Mouse (Mus musculus) myocyte (in vitro differentiated cells): ENCODE measurements around the gene Gbp9.
"Not testable (repeated sequence)": the region's sequence is repeated elsewhere in the genome, so short reads cannot be mapped to it uniquely, and the experiment has no call there.

Source experiments
- E2F4 ChIP-seq: IDR thresholded peaks from one replicate; pipeline ENCODE4 v1.6.1; 2011; ENCODE audit warnings: mild to moderate bottlenecking, control low read depth, moderate library complexity; ENCODE audit not compliant: insufficient read depth
- MAX ChIP-seq: IDR thresholded peaks from one replicate; pipeline ENCODE4 v1.6.1; 2011; ENCODE audit warnings: low read depth, mild to moderate bottlenecking, control low read depth
- POLR2A ChIP-seq: IDR thresholded peaks from one replicate; pipeline ENCODE4 v1.6.1; 2011; ENCODE audit warnings: low read depth, mild to moderate bottlenecking, control low read depth, moderate library complexity; ENCODE audit not compliant: insufficient read length
- POLR2AphosphoS2 ChIP-seq: IDR thresholded peaks from one replicate; pipeline ENCODE4 v1.6.1; 2011; ENCODE audit warnings: low read depth, control low read depth; ENCODE audit not compliant: insufficient read length
- SRF ChIP-seq: IDR thresholded peaks from one replicate; pipeline ENCODE4 v1.6.1; 2011; ENCODE audit warnings: low read depth; ENCODE audit not compliant: control insufficient read depth, insufficient read length
- TCF12 ChIP-seq: IDR thresholded peaks from one replicate; pipeline ENCODE4 v1.6.1; 2011; ENCODE audit warnings: mild to moderate bottlenecking, control low read depth; ENCODE audit not compliant: poor library complexity, insufficient read depth, severe bottlenecking
- TCF3 ChIP-seq: IDR thresholded peaks from one replicate; pipeline ENCODE4 v1.6.1; 2011; ENCODE audit warnings: low read depth, control low read depth; ENCODE audit not compliant: insufficient read length

DNA sequence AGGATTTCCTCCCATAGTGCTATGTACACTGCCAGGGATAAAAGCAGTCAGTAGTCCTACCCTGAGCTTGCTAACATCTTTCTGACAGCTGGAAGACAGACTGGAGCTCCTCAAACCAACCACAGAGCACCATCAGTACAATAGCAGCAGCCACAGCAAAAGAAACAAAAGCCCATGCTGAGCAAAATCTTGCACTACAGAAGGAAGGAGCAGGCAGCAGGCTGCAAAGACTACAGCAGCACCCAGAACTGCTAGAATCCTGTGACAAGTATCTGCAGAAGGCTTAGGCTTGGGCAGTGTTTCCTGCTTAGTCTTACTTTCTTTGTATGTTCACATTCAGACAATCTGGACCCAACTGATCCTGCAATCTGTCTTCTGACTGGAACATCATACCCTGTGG lies 71.0 kb downstream of the Gbp9 start:
- TF ChIP-seq POLR2A, E2F4, TCF12, POLR2AphosphoS2, MAX, TCF3, SRF: not testable (repeated sequence)
